Mouse (Mus musculus) heart, postnatal 10 days (tissue): ENCODE results near the gene Tmem108. TPM values are rescaled to one million over a fixed set of nuclear protein-coding genes. Genes with fewer than 3 reads are reported as not detected.

Experiments
- DNase-seq, 2 experiments: peaks; one replicate each; pipeline ENCODE4 v3.0.0; 2021
- intact Hi-C: fragments of 180-260 bp; cut with DNase I; formaldehyde crosslinking; loops from one replicate; pipeline ENCODE4 v1.15.1; 2025
- total RNA-seq, 2 experiments: library from RNA; stranded (reverse); gene quantifications; 2 replicates each; pipeline ENCODE4 v1.2.3; 2021

Tmem108 gene
- total RNA-seq, 2 experiments from 2014 or later = 7.9 to 9.6 TPM

DNA sequence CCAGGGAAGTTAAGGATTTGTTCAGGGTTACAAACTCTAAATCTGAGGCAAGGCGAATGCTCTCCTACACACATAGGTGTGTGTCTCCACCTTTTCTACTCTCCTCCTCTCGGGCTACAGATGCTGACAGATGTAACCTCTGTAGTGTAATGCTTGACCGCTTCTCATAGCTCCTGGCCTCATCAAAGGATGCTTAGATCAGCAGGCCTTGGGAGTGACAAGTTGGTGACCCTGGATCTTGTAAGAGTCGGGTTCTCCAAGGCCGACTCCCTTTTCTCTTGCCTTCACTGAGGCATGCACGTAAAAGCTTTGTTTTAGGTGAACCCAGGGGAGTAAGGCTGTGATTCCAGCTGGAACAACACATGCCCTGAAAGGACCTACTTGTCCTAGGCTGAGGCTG is 249.4 kb downstream of the Tmem108 start:
- intact Hi-C loops = no loop called here
- DNase-seq = no peak

DNA sequence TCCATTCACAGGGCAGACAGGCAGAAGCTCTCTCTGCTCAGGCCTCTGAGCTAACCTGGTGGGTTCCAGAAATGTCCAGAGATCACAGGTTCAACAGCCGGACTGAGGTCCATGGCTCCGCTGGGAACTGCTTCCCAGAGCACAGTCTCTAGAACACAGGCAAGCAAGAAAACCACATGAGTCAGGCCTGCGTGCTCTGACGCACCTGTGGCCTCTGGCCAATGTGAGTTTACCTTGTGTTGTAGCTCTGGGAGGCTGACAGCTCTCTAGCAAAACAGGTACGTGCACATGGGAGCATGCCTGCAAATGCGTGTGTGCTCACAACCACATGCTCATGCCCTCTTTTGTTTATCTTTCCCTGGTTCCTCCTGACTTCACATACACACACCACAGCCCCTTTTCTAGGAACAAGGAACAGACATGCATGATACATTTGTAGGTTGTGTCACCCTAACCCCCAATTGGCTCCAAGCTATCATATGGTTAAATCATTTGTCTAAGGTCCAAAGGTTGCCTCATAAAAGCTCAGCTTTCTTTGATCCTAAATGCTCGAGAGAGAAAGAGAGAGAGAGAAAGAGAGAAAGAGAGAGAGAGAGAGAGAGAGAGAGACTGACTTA is 254.6 kb downstream of the Tmem108 start:
- DNase-seq = no peak
- intact Hi-C loops = no loop called here

GRCm38 (mm10) chr9:103505067-103505466 is 256.6 kb downstream of the Tmem108 start:
- no peak for DNase-seq
- intact Hi-C loops = no loop called here

DNA sequence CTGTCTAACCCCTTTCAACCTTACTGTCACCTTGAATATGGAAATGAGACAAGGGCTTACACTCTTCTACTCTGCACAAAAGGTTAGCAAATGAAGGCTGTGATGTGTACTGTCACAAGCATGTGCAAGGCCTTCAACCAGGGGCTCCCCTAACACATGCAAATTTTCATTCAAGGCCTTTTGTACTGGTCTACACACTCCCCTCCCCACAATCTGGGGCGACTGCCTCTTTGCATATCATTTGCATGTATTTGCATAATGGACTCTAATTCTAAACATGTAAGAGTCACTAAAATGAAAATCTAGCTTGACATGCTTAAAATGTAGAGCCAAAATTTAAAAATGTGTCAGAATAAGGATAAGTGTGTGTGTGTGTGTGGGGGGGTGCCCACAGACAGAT is 257.0 kb downstream of the Tmem108 start:
- intact Hi-C loops = no loop called here
- DNase-seq = no peak

- no peak for DNase-seq
- intact Hi-C loops = no loop called here
Observed at GRCm38 (mm10) chr9:103503586-103504298, 257.9 kb downstream of the Tmem108 start.

DNA sequence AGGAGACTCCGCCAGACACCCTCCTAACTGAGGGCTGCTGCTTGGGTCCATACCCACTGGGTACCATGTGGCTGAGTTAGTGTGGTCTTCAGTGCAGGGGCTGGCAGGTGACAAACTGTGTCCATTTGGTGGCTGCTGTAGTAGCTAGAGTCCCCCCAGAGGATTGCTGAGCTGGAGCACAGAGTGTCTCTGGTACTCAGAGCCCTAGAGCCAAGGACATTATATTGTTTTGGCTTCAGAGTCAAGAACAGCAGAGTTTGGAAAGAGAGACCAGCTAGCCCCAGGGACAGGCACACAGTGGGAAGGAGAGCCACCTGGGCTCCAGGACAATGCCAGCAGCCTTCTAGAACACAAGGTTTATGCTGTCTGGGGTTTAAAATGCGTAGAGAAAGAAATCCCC is 259.0 kb downstream of the Tmem108 start:
- intact Hi-C loops = no loop called here
- DNase-seq = no peak

DNA sequence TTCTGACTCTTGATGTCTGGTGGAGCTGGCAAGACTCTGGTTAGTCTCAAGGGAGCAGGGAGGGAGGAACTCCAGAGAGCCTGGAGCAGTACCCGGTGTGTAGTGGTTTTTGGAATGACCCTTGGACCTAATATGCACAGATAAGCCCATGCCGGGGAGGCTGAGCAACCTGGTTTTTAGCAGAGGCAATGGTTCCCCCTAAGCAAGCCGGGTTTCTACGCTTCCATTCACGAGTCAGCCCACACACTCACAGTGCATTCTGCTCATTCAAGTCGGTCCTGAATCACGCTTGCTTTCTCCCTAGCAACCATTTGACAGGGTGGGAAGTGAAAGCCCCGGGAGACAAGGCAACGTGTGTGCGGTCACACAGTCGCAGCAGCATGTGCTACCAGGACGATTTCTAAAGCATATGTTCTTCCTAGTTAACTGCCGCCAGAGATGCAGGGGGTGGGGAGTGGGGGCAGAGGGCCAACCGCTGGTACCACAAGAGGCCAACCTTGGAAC is 259.7 kb downstream of the Tmem108 start:
- no peak for DNase-seq
- intact Hi-C loops = no loop called here

DNA sequence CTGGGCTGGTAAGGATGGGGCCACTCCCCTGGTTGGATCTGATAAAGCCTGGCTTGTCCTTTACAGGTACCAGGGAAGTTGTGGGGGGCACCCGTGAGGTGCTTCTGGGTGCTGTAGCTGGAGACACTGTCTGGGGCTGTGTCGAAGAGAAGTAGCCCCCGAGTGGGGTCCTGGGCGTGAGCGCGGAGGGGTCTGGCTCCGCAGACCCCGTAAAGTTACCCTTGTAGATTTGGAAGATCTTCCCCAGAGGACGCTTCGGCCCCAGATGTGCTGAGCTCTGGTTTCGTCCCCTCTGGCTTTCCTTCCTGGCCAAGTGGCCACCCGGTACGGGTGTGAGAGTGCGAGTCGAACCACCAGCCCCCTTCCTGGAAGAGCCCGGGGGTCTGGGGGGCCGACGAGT is 262.3 kb downstream of the Tmem108 start:
- intact Hi-C loops = no loop called here
- no peak for DNase-seq

GRCm38 (mm10) chr9:103498699-103499098 is 262.9 kb downstream of the Tmem108 start:
- no peak for DNase-seq
- intact Hi-C loops = no loop called here

DNA sequence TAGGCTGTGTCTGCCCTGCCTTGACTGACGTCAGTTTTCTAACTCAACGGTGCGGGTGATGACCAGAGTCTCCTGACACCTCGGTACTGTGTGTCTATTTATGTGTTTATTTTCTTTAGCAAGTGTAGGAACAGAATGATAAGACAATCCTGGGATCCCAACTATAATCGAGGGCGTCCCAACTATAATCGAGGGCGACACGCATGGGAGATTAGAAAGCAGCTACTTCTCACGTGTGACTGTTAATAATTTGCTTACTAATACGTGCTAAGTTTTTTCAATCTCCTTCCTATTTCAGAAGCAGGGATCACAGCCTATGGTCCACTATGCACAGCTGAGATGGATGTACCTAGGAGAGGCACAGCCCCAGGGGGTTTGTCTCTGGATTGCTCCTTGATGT is 266.2 kb downstream of the Tmem108 start:
- intact Hi-C loops = loop anchor here (2.0 kb wide), 1 partner anchor 129 kb away; no protein-coding TSS in a partner anchor

DNA sequence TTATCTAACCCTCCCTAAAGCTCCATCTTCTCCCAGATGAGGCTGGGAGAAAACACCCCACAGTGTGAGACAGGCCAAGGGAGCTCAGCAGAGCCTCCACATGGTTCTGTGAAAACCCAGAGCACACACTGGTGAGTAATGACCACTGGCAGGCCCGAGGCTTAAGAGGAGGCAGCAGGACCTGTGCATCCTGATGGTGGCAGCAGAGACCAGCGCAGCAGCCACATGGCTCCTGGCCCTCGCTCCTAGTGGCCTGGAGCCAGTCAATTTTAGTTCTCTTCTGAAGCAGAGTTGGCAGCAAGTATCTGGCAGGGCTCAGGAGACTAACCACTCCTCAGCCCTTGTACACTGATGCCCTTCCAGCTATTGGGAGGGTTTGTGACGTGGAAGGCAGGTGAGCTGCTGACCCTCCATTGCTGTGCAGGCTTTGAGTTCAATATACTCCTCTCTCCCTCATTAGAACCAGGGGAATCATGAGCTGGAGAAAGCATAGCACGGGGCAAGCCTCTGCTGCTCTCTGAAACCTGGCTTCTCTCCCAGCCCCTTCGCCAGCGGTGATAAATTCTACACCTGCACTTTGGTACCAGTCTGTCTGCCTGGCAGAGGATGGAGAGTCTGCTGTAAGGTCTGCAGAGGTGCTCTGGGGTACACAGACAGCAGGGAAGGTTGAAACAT is 267.2 kb downstream of the Tmem108 start:
- intact Hi-C loops = loop anchor here (1.0 to 5.0 kb wide), 4 partner anchors 108 to 502 kb away; no protein-coding TSS in a partner anchor
- peak; percentile 92 to 93 for DNase-seq

More for the DNA sequence above, 266.2 kb downstream of the Tmem108 start:
- no peak for DNase-seq

DNA sequence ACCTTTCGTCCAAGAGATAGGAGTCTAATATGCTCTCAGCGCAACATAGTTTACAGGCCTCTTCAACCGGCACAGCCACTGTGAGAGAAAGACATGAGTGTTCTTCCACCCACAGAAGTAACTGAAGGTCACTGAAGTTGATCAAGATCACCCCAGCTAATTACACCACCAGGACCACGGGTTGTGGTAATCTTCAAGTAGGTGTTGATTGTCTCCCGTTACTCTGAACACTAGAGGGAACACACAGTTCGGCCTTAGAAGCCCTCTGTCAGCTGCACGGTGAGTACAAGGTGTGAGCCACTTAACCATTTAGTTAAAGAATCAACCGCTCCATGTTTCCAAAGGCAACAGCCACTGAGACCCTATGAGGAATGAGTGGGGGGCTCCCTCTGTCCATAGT is 269.7 kb downstream of the Tmem108 start:
- intact Hi-C loops = loop anchor here (5.0 kb wide), 1 partner anchor 110 kb away; no protein-coding TSS in a partner anchor
- DNase-seq = no peak

DNA sequence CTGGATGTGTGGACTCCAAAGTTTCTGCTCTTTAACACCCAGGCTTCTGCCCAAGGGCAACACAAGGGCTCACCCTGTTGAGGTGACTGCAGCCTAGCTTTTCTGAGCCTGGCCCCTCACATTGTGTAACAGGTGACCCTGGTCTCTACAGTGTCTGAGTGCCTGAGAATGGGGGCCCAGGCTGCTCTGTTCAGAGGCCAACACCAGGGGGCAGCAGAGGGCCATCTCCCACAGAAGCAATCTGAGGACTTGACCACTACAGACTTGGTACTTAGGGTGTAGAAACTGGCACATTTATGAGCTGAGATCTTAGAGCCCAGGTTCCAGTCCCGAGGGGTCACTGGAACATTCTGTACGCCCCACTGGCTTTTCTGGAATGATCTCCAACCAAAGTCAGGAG is 271.2 kb downstream of the Tmem108 start:
- peak; percentile 82 to 87 for DNase-seq
- intact Hi-C loops = loop anchor here (1.0 to 5.0 kb wide), 2 partner anchors 112 to 506 kb away; no protein-coding TSS in a partner anchor

- intact Hi-C loops = loop anchor here (1.0 to 5.0 kb wide), 2 partner anchors 112 to 506 kb away; no protein-coding TSS in a partner anchor
Observed at GRCm38 (mm10) chr9:103489883-103490282, 271.8 kb downstream of the Tmem108 start.

DNA sequence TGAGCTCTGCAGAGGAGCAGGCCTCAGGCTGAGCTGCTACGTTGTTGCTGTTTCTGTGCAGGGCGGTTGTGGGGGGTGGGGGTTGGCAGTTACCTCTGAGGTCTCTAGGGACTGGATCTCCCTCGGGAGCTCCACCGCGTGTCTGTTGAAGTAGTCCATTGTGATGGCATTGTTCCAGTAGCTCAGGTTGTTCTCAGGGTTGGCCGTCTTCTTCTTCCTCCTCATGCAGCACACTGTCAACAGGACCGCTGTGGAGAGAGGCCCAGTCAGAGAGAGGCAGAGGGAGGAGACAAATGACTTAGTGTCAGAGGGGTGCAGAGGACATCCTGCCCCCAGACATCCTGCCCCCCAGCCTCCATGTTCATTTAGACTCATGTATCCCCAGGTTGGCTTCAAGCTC is 272.5 kb downstream of the Tmem108 start:
- intact Hi-C loops = no loop called here
- no peak for DNase-seq

More at GRCm38 (mm10) chr9:103489883-103490282, 271.8 kb downstream of the Tmem108 start:
- DNase-seq = no peak

DNA sequence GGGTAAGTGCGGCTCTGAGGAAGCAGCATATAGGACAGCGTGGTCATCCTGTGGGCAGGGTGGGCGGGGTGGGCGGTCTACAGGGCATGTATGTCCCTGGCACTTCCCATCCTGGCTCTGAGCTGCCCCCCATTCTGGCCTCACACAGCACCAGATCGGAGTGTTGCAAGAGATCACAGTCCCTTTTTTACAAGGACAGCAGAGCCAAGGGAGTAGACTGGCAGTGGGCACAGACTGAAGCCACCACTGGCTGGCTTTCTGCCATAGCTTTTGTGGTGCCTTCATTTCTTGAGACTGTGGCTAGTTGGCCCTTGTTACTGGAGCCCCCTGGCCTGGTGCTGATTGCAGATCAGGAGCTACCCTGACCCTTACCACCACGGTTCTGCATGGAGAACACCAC is 275.4 kb downstream of the Tmem108 start:
- DNase-seq = no peak
- intact Hi-C loops = no loop called here

GRCm38 (mm10) chr9:103485606-103486005 is 276.0 kb downstream of the Tmem108 start:
- intact Hi-C loops = no loop called here
- no peak for DNase-seq

GRCm38 (mm10) chr9:103480603-103481220 is 280.9 kb downstream of the Tmem108 start:
- intact Hi-C loops = no loop called here
- DNase-seq = peak; percentile 76 to 77

- DNase-seq = no peak
- intact Hi-C loops = no loop called here
Observed at GRCm38 (mm10) chr9:103480044-103480576, 281.5 kb downstream of the Tmem108 start, which contains the start of gene Bfsp2. TSS of gene Bfsp2 (minus strand) at chr9:103480420.

- intact Hi-C loops = loop anchor here (10.0 kb wide), 1 partner anchor 261 kb away; no protein-coding TSS in a partner anchor
- no peak for DNase-seq
Observed at GRCm38 (mm10) chr9:103475414-103475813, 286.2 kb downstream of the Tmem108 start.
